Mouse (Mus musculus) heart, adult 8-10 months (tissue): ENCODE results near the gene Cfap43. TPM values are rescaled to one million over a fixed set of nuclear protein-coding genes. Genes with fewer than 3 reads are reported as not detected.

Experiments
- DNase-seq: peaks from one replicate; pipeline ENCODE4 v3.0.0; 2022; ENCODE audit warnings: low spot score
- total RNA-seq, 4 experiments: library from RNA; stranded (reverse); gene quantifications; 2 replicates each; pipeline ENCODE4 v1.2.4; 2022

Gene Cfap43
- total RNA-seq, 4 experiments from 2014 or later = 0.08 to 0.23 (median 0.22) TPM; not detected in 1

GRCm38 (mm10) chr19:47885886-47886285, 33.2 kb downstream of the Cfap43 start:
- no peak for DNase-seq

- DNase-seq = peak; percentile 35
Measured at GRCm38 (mm10) chr19:47885191-47885743, 33.8 kb downstream of the Cfap43 start.

- DNase-seq = no peak
Measured at GRCm38 (mm10) chr19:47884296-47885085, 34.6 kb downstream of the Cfap43 start.

GRCm38 (mm10) chr19:47882882-47883254, 36.2 kb downstream of the Cfap43 start:
- DNase-seq = no peak

DNA sequence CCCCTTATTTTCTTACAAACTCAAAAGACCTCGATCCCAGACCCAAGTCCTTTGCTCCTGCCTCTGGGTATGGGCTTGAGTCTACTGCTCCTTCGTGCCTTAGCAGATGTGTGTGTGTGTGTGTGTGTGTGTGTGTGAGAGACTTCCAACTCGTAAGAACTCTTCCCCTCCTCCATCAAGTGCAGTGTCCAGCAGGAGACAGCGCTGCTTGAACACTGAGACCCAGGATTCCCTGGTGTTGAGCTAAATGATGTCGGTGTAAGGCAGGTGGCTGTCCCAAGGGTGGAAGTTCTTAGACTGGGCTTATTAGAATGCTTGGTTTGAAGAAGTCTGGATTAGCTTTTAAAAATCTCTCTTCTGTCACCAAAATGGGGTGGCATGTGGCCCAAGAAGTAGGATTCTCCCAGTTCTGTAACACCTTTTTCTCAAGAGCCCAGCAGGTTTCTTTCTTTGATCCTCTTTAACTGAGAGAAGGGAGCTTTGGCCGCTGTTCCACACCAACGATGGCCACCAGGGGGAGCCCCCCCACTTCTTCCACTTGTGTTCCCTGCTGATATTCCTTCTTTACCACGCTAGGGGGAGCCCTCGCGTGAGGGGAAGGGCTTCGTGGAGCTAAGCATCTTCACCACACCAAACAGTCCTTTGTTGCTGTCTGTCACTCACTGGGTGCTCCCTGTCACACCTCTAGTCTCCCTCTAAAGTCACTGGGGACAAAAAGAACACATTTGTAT, 36.8 kb downstream of the Cfap43 start:
- DNase-seq = peak; percentile 81

GRCm38 (mm10) chr19:47881538-47881937, 37.5 kb downstream of the Cfap43 start:
- no peak for DNase-seq

DNA sequence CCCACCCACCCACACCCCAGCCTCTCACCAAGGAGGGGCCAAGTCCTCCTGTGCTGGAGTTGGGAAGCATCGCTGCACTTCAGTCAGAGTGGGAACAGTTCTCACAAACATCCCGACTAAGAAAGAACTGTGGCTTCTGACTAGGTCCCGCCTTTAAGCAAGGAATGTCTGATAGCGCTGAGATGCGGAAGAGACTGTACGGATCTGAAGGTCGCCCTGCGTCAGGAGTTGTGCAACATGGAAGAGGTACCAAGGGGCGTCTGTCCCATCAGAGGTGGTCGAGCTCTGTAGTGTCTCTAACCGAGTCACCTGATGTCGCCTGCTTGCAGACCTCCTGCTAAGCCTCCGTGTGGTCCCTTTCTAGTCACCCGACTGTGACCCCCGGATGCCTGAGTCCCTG, 42.8 kb downstream of the Cfap43 start:
- no peak for DNase-seq

- no peak for DNase-seq
Measured at GRCm38 (mm10) chr19:47871515-47871914, 47.6 kb downstream of the Cfap43 start.

DNA sequence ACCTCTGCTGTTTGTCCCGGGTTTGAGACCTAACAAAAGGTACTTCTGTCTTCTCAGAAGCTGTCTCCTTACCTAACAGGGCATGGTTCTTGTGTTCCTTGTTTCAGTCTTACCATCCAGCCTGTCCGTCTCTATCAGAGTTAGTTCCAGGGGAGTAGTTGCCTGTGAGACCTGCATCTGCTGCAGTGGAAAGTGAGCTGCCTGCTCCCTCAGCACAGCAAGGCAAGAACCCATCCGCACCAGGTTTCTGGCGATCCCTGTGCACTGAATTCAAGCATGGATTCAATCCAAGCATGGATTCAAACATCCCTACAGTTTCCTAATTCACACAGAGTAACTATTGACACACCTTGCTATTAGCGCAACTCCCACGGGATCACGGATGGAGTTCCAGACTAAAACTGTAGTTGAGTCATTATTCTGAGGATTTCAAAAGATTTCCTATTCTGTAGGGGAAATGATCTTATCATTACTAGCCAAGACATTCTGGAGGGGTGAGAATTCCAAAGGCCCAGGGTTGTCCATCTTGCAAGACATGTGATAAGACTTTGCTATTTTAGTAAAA, 48.9 kb downstream of the Cfap43 start:
- DNase-seq = no peak

- no peak for DNase-seq
Measured at GRCm38 (mm10) chr19:47869516-47869915, 49.6 kb downstream of the Cfap43 start.

DNA sequence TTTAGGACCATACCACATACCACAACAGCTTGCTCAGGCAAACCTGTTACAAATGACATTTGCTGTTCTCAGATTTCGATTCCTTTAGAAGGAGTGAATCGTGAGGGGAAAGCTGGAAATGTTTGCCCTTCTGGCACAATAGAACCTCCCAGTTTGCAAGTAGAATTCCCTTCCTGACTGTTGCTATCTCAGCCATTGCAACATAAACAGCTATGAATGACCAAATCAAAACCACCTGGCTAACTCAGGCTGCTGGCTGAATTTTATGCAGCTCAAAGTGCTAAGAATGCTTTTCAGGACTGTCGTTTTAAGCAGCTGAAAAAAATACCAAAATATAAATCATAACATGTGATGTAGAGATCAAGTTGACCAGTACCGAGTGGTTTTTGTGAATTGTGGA, 50.1 kb downstream of the Cfap43 start:
- no peak for DNase-seq

DNA sequence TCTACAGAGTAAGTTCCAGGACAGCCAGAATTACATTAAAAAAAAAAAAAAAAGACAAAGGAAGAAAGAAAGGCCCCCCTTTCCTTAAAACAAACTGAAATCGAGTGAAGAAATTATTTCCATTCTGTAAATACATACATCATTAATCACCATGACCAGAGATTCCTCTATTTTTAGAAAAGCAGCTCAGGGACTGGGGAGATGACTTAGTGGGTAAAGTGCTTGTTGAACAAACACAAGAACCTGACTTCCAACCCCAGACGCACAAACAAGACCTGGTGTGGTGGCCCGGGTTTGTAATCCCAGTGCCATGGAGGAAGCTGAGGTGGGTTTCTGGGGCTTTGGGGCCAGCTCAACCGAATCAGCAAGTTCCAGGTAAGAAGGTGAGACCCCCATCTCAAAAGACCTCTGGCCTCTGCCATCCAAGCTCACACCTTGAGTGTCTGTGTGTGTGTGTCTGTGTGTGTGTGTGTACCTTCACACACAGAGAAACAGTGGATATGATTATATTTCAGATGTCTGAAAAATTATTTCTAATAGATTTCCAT, 51.4 kb downstream of the Cfap43 start:
- DNase-seq = no peak

- DNase-seq = peak; percentile 90
Measured at GRCm38 (mm10) chr19:47865353-47865947, 53.6 kb downstream of the Cfap43 start, which contains the start of gene Gsto2. Gsto2 (plus strand) TSS chr19:47865534.

- DNase-seq = no peak
Measured at GRCm38 (mm10) chr19:47864721-47865120, 54.4 kb downstream of the Cfap43 start.

DNA sequence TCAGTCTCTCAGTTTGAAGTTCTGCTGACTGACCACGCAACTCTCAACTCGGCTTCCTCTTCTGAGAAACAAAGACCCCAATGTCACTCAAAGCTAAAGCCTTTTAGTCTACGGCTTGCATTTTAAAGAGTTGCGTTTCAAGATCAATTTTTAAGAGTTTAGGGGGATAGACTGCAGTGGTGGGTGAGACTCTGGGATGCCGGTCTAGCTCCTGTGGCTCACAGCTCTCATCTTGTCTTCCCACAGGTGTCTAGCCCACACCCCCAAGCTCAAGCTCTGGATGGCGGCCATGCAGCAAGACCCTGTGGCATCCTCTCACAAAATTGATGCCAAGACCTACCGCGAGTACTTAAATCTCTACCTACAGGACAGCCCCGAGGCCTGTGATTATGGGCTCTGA, 55.0 kb downstream of the Cfap43 start:
- no peak for DNase-seq

GRCm38 (mm10) chr19:47862581-47862980, 56.5 kb downstream of the Cfap43 start:
- DNase-seq = no peak

DNA sequence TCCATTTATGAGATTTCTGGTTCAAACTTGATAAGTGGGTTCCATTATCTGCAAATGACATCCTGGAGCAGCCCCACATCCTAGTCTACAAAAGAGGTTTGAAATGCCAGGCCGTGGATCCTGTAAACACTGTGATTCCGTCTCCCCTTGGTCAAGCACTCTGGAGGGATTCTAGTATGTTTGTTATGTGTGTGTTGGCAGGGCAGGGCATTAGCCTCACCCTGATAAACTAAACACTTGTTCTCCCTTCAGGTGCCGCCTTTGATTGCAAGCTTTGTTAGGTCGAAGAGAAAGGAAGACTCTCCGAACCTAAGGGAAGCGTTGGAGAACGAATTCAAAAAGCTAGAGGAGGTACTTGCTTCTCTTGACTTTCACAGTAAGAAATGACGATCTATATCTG, 59.9 kb downstream of the Cfap43 start:
- no peak for DNase-seq

- no peak for DNase-seq
Measured at GRCm38 (mm10) chr19:47857957-47858942, 60.8 kb downstream of the Cfap43 start.

GRCm38 (mm10) chr19:47854796-47855783, 64.0 kb downstream of the Cfap43 start, which contains the start of gene Gsto1:
Gsto1 (plus strand) TSS chr19:47854970.
- peak; percentile 91 for DNase-seq
